Comparison of ENCODE assay signal across 1 mouse cellular context in genomic region chr9:120089125-120089524, GRCm38 (mm10).
A peak's percentile ranks its signal among the peaks of the same experiment; 100 is the strongest.
TF ChIP-seq lines count a peak whose summit lies in the region.

No protein-coding gene starts in this region.

TF ChIP-seq in MEL, 35 proteins besides CTCF, POLR2A, EP300 and RAD21:
- TF ChIP-seq SMC3 (IDR thresholded peaks at IDR 0.05; ENCODE audit: low read depth, low read length) (peak; percentile 40; the same call in 1 of the 2 replicates), ELF1 (IDR thresholded peaks at IDR 0.05; ENCODE audit: low read depth, low read length) (no peak)
